Mouse (Mus musculus): Measurements from ENCODE around the gene E030025P04Rik.

GRCm38 (mm10) chr11:109170771-109171170 is 26.6 kb upstream of the E030025P04Rik start:
- no peak for TF ChIP-seq CTCF (conservative IDR thresholded peaks at IDR 0.05; ENCODE audit: insufficient read depth, insufficient read length, low read depth, low read length)
- TF ChIP-seq POLR2A (IDR thresholded peaks at IDR 0.05; ENCODE audit: low read depth, low read length) = no peak

Measured in kidney, adult 2 months (tissue).